Mouse (Mus musculus) neural tube, embryonic 11.5 days (tissue): ENCODE measurements around the gene Fgf12. TPM values are rescaled to one million over a fixed set of nuclear protein-coding genes. Genes with fewer than 3 reads are reported as not detected.

Source experiments
- ATAC-seq: fragments of 200-750 bp; cut with Nextera tagmentation; 2 replicates; pipeline ENCODE4 v1.8.0; 2017; ENCODE audit warnings: moderate number of reproducible peaks, mild to moderate bottlenecking, moderate TSS enrichment, moderate library complexity; ENCODE audit not compliant: insufficient read depth, low FRiP score, low TSS enrichment
- DNase-seq: peaks from one replicate; pipeline ENCODE4 v3.0.0-alpha.2; 2015; ENCODE audit warnings: low spot score
- H3K27ac ChIP-seq: fragments of 300-500 bp; sonication (generic); 2 replicates; pipeline ENCODE4 v1.5.1; 2014; ENCODE audit warnings: low read depth, mild to moderate bottlenecking, low read length
- H3K27me3 ChIP-seq: fragments of 300-500 bp; sonication (generic); 2 replicates; pipeline ENCODE4 v1.6.1; 2014; ENCODE audit warnings: mild to moderate bottlenecking, low read length, mixed read lengths; ENCODE audit not compliant: control insufficient read depth, insufficient read depth
- H3K36me3 ChIP-seq: fragments of 300-500 bp; sonication (generic); 2 replicates; pipeline ENCODE4 v1.6.1; 2014; ENCODE audit warnings: mild to moderate bottlenecking, low read length, moderate library complexity, mixed read lengths; ENCODE audit not compliant: control insufficient read depth, insufficient read depth
- H3K4me1 ChIP-seq: fragments of 300-500 bp; sonication (generic); 2 replicates; pipeline ENCODE4 v1.6.1; 2014; ENCODE audit warnings: low read length, mixed read lengths; ENCODE audit not compliant: control insufficient read depth, insufficient read depth
- H3K4me2 ChIP-seq: fragments of 300-500 bp; sonication (generic); 2 replicates; pipeline ENCODE4 v1.6.1; 2014; ENCODE audit warnings: low read depth, mild to moderate bottlenecking, moderate library complexity
- H3K4me3 ChIP-seq: fragments of 300-500 bp; sonication (generic); 2 replicates; pipeline ENCODE4 v1.5.1; 2014; ENCODE audit warnings: low read depth, low read length
- H3K9ac ChIP-seq: fragments of 300-500 bp; sonication (generic); 2 replicates; pipeline ENCODE4 v1.6.1; 2014; ENCODE audit warnings: mild to moderate bottlenecking, low read length
- H3K9me3 ChIP-seq: fragments of 300-500 bp; sonication (generic); 2 replicates; pipeline ENCODE4 v1.6.1; 2016; ENCODE audit warnings: low read length; ENCODE audit not compliant: control insufficient read depth
- WGBS: fragments of 180-500 bp; shearing (Covaris S2); extraction: QIAGEN DNeasy Blood & Tissue Kit; methylation state at CpG from one replicate; pipeline ENCODE4 v1.1.7; 2014; 5-methylcytosine and 5-hydroxymethylcytosine counted together
- polyA plus RNA-seq: library from polyadenylated mRNA; unstranded; fragments of >200 nt; fragmentation: Nextera tagmentation; extraction: Ambion mirVana; gene quantifications from 2 replicates; pipeline ENCODE4 v1.2.1, GENCODE M21; 2014

Gene Fgf12
- 7.7 and 7.8 TPM in 2 replicates for polyA plus RNA-seq

GRCm38 (mm10) chr16:28752638-28753118 is at the start of gene Fgf12:
Fgf12 (minus strand) TSS chr16:28753068.
- peak; percentile 48; the same call in 1 of the 2 replicates for ATAC-seq
- H3K27ac ChIP-seq: no peak within 1 kb of the TSS
- H3K27me3 ChIP-seq: no peaks in the 10 kb centered on the region
- 0% methylated on average over 16 of the region's 16 CpGs for WGBS
- peak within 1 kb of the TSS; percentile 79 for H3K4me2 ChIP-seq
- no peaks in the 10 kb centered on the region for H3K9me3 ChIP-seq
- peak within 1 kb of the TSS; percentile 47 for H3K9ac ChIP-seq
- no peaks in the 10 kb centered on the region for H3K36me3 ChIP-seq
- H3K4me3 ChIP-seq: peak within 1 kb of the TSS; percentile 43
- peak; percentile 41 for DNase-seq
- H3K4me1 ChIP-seq: no peaks in the 10 kb centered on the region

- Histone ChIP-seq H3K27me3 (no peaks in the 10 kb centered on the region), H3K4me2 (no peak overlapping the region), H3K4me3 (no peak overlapping the region), H3K36me3 (no peaks in the 10 kb centered on the region), H3K9me3 (no peaks in the 10 kb centered on the region), H3K9ac (no peak overlapping the region), H3K4me1 (no peaks in the 10 kb centered on the region), H3K27ac (no peak overlapping the region)
- ATAC-seq: no peak; the same call in 1 of the 2 replicates
- WGBS: 3% methylated on average over 4 of the region's 4 CpGs
- peak; percentile 54 for DNase-seq
Observed at GRCm38 (mm10) chr16:28793115-28793514, 40.2 kb upstream of the Fgf12 start.

GRCm38 (mm10) chr16:28770276-28770675 is 17.4 kb upstream of the Fgf12 start:
- H3K4me1 ChIP-seq: no peaks in the 10 kb centered on the region
- no peak for ATAC-seq
- H3K27me3 ChIP-seq: no peaks in the 10 kb centered on the region
- no peak overlapping the region for H3K4me2 ChIP-seq
- DNase-seq: no peak
- WGBS: 92% methylated on average over 2 of the region's 2 CpGs
- no peak overlapping the region for H3K4me3 ChIP-seq
- no peaks in the 10 kb centered on the region for H3K36me3 ChIP-seq
- no peak overlapping the region for H3K27ac ChIP-seq
- H3K9ac ChIP-seq: no peak overlapping the region
- no peaks in the 10 kb centered on the region for H3K9me3 ChIP-seq

- H3K4me3 ChIP-seq: no peak overlapping the region
- no peak for ATAC-seq
- no peaks in the 10 kb centered on the region for H3K36me3 ChIP-seq
- H3K4me1 ChIP-seq: no peaks in the 10 kb centered on the region
- no peaks in the 10 kb centered on the region for H3K27me3 ChIP-seq
- H3K4me2 ChIP-seq: no peak overlapping the region
- H3K27ac ChIP-seq: no peak overlapping the region
- no peaks in the 10 kb centered on the region for H3K9me3 ChIP-seq
- WGBS: 89% methylated on average over 4 of the region's 4 CpGs
- DNase-seq: no peak
- no peak overlapping the region for H3K9ac ChIP-seq
Observed at GRCm38 (mm10) chr16:28761417-28761976, 8.6 kb upstream of the Fgf12 start.

GRCm38 (mm10) chr16:28753124-28753917 is 453 bp upstream of the Fgf12 start:
- Histone ChIP-seq H3K9me3 (no peaks in the 10 kb centered on the region), H3K27me3 (no peaks in the 10 kb centered on the region), H3K27ac (no peak overlapping the region), H3K4me2 (peak overlapping the region; percentile 79), H3K36me3 (no peaks in the 10 kb centered on the region), H3K4me1 (no peaks in the 10 kb centered on the region), H3K9ac (peak overlapping the region; percentile 47), H3K4me3 (peak overlapping the region; percentile 43)
- peak; percentile 91 for DNase-seq
- peak; percentile 95 for ATAC-seq
- WGBS: under 1% methylated on average over 33 of the region's 33 CpGs

- DNase-seq (no peak), ATAC-seq (no peak)
- Histone ChIP-seq H3K27me3 (no peaks in the 10 kb centered on the region), H3K36me3 (no peaks in the 10 kb centered on the region), H3K4me2 (no peak overlapping the region), H3K9me3 (no peaks in the 10 kb centered on the region), H3K27ac (no peak overlapping the region), H3K4me1 (no peaks in the 10 kb centered on the region), H3K4me3 (no peak overlapping the region), H3K9ac (no peak overlapping the region)
- 81% methylated on average over 3 of the region's 3 CpGs for WGBS
Observed at GRCm38 (mm10) chr16:28734461-28734860, 18.4 kb downstream of the Fgf12 start.

GRCm38 (mm10) chr16:28726792-28727191 is 26.1 kb downstream of the Fgf12 start:
- H3K9ac ChIP-seq: no peak overlapping the region
- H3K27me3 ChIP-seq: no peaks in the 10 kb centered on the region
- 86% methylated on average over 6 of the region's 6 CpGs for WGBS
- no peak overlapping the region for H3K4me2 ChIP-seq
- no peaks in the 10 kb centered on the region for H3K36me3 ChIP-seq
- H3K27ac ChIP-seq: no peak overlapping the region
- DNase-seq (no peak), ATAC-seq (no peak)
- H3K4me1 ChIP-seq: no peaks in the 10 kb centered on the region
- no peak overlapping the region for H3K4me3 ChIP-seq
- H3K9me3 ChIP-seq: no peaks in the 10 kb centered on the region

- Histone ChIP-seq H3K27ac (no peak overlapping the region), H3K4me1 (no peaks in the 10 kb centered on the region), H3K4me2 (no peak overlapping the region), H3K27me3 (no peaks in the 10 kb centered on the region), H3K4me3 (no peak overlapping the region), H3K9ac (no peak overlapping the region), H3K9me3 (no peaks in the 10 kb centered on the region), H3K36me3 (no peaks in the 10 kb centered on the region)
- DNase-seq: no peak
- no peak for ATAC-seq
- WGBS: 73% methylated on average over 3 of the region's 3 CpGs
Observed at GRCm38 (mm10) chr16:28706623-28707022, 46.2 kb downstream of the Fgf12 start.

- no peaks in the 10 kb centered on the region for H3K9me3 ChIP-seq
- H3K4me3 ChIP-seq: no peak overlapping the region
- ATAC-seq: no peak
- no peak for DNase-seq
- H3K36me3 ChIP-seq: no peaks in the 10 kb centered on the region
- no peak overlapping the region for H3K4me2 ChIP-seq
- H3K9ac ChIP-seq: no peak overlapping the region
- H3K27ac ChIP-seq: no peak overlapping the region
- H3K27me3 ChIP-seq: no peaks in the 10 kb centered on the region
- WGBS: 59% methylated on average over 4 of the region's 4 CpGs
- H3K4me1 ChIP-seq: no peaks in the 10 kb centered on the region
Observed at GRCm38 (mm10) chr16:28700346-28700745, 52.5 kb downstream of the Fgf12 start.
